Mouse (Mus musculus): ENCODE data around the gene Gm20388. TPM values are rescaled to one million over a fixed set of nuclear protein-coding genes. Genes with fewer than 3 reads are reported as not detected.
A peak's percentile ranks its signal among the peaks of the same experiment; 100 is the strongest.

The Gm20388 gene
- polyA plus RNA-seq, 1 experiment from 2014 or later: 3.6 TPM

- Histone ChIP-seq H3K9me3 (peaks cover 4% of the 10 kb centered on the region; the same call in 1 of the 2 replicates), H3K4me3 (no peak overlapping the region), H3K4me1 (peaks cover 58% of the 10 kb centered on the region), H3K27me3 (replicated peaks; ENCODE audit: low read depth, poor library complexity, severe bottlenecking) (peaks cover 99% of the 10 kb centered on the region), H3K36me3 (replicated peaks) (no peaks in the 10 kb centered on the region), H3K27ac (replicated peaks) (no peak overlapping the region; the same call in 1 of the 2 replicates)
- 4% methylated on average over 4 of the region's 4 CpGs for WGBS
- DNase-seq (ENCODE audit: low spot score): no peak
Measured at GRCm38 (mm10) chr8:120895009-120895408, 984.4 kb downstream of the Gm20388 start.

GRCm38 (mm10) chr8:120895600-120895999 is 985.0 kb downstream of the Gm20388 start:
- H3K4me3 ChIP-seq: peak overlapping the region; percentile 43
- DNase-seq (ENCODE audit: low spot score): peak; percentile 53
- peaks cover 4% of the 10 kb centered on the region; the same call in 1 of the 2 replicates for H3K9me3 ChIP-seq
- H3K4me1 ChIP-seq: peaks cover 54% of the 10 kb centered on the region
- H3K27me3 ChIP-seq (replicated peaks; ENCODE audit: low read depth, poor library complexity, severe bottlenecking): peaks cover 99% of the 10 kb centered on the region
- peak overlapping the region; percentile 44 for H3K27ac ChIP-seq (replicated peaks)
- 3% methylated on average over 13 of the region's 13 CpGs for WGBS
- H3K36me3 ChIP-seq (replicated peaks): no peaks in the 10 kb centered on the region

- Histone ChIP-seq H3K4me1 (peaks cover 55% of the 10 kb centered on the region), H3K27ac (replicated peaks) (no peak overlapping the region), H3K27me3 (replicated peaks; ENCODE audit: low read depth, poor library complexity, severe bottlenecking) (peaks cover 99% of the 10 kb centered on the region), H3K9me3 (peaks cover 4% of the 10 kb centered on the region; the same call in 1 of the 2 replicates), H3K4me3 (peak overlapping the region; percentile 43), H3K36me3 (replicated peaks) (no peaks in the 10 kb centered on the region)
- 30% methylated on average over 13 of the region's 13 CpGs for WGBS
- DNase-seq (ENCODE audit: low spot score): no peak
Measured at GRCm38 (mm10) chr8:120896203-120896602, 985.6 kb downstream of the Gm20388 start.

- H3K36me3 ChIP-seq (replicated peaks): no peaks in the 10 kb centered on the region
- WGBS: 56% methylated on average over 4 of the region's 4 CpGs
- peaks cover 68% of the 10 kb centered on the region for H3K4me1 ChIP-seq
- H3K9me3 ChIP-seq: peaks cover 4% of the 10 kb centered on the region; the same call in 1 of the 2 replicates
- H3K4me3 ChIP-seq: no peak overlapping the region
- DNase-seq (ENCODE audit: low spot score): peak; percentile 82
- no peak overlapping the region; the same call in 1 of the 2 replicates for H3K27ac ChIP-seq (replicated peaks)
- peaks cover 98% of the 10 kb centered on the region for H3K27me3 ChIP-seq (replicated peaks; ENCODE audit: low read depth, poor library complexity, severe bottlenecking)
Measured at GRCm38 (mm10) chr8:120898008-120898407, 987.4 kb downstream of the Gm20388 start.

GRCm38 (mm10) chr8:120898828-120899407 is 988.3 kb downstream of the Gm20388 start:
- H3K4me1 ChIP-seq: peaks cover 66% of the 10 kb centered on the region
- peaks cover 97% of the 10 kb centered on the region for H3K27me3 ChIP-seq (replicated peaks; ENCODE audit: low read depth, poor library complexity, severe bottlenecking)
- H3K9me3 ChIP-seq: peaks cover 4% of the 10 kb centered on the region; the same call in 1 of the 2 replicates
- peak; percentile 70 for DNase-seq (ENCODE audit: low spot score)
- no peak overlapping the region for H3K4me3 ChIP-seq
- H3K27ac ChIP-seq (replicated peaks): peak overlapping the region; percentile 57
- 57% methylated on average over 17 of the region's 17 CpGs for WGBS
- H3K36me3 ChIP-seq (replicated peaks): no peaks in the 10 kb centered on the region

- Histone ChIP-seq H3K4me3 (no peak overlapping the region), H3K4me1 (peaks cover 48% of the 10 kb centered on the region), H3K27ac (replicated peaks) (peak overlapping the region; percentile 72), H3K9me3 (peaks cover 4% of the 10 kb centered on the region; the same call in 1 of the 2 replicates), H3K36me3 (replicated peaks) (no peaks in the 10 kb centered on the region), H3K27me3 (replicated peaks; ENCODE audit: low read depth, poor library complexity, severe bottlenecking) (peaks cover 67% of the 10 kb centered on the region)
- DNase-seq (ENCODE audit: low spot score): peak; percentile 41
- WGBS: 21% methylated on average over 11 of the region's 11 CpGs
Measured at GRCm38 (mm10) chr8:120902346-120902745, 991.7 kb downstream of the Gm20388 start.

GRCm38 (mm10) chr8:120907671-120908070 is 997.0 kb downstream of the Gm20388 start:
- 56% methylated on average over 6 of the region's 6 CpGs for WGBS
- H3K27ac ChIP-seq (replicated peaks): no peak overlapping the region

GRCm38 (mm10) chr8:120910936-120911335 is 1000.3 kb downstream of the Gm20388 start:
- Histone ChIP-seq H3K4me3 (no peak overlapping the region), H3K27ac (replicated peaks) (no peak overlapping the region), H3K27me3 (replicated peaks; ENCODE audit: low read depth, poor library complexity, severe bottlenecking) (peaks cover 44% of the 10 kb centered on the region), H3K9me3 (no peaks in the 10 kb centered on the region), H3K4me1 (peaks cover 64% of the 10 kb centered on the region), H3K36me3 (replicated peaks) (no peaks in the 10 kb centered on the region)
- DNase-seq (ENCODE audit: low spot score): no peak
- WGBS: 55% methylated on average over 2 of the region's 2 CpGs

More at GRCm38 (mm10) chr8:120907671-120908070, 997.0 kb downstream of the Gm20388 start:
- Histone ChIP-seq H3K27me3 (replicated peaks; ENCODE audit: low read depth, poor library complexity, severe bottlenecking) (peaks cover 38% of the 10 kb centered on the region), H3K9me3 (no peaks in the 10 kb centered on the region), H3K4me1 (peaks cover 64% of the 10 kb centered on the region), H3K36me3 (replicated peaks) (no peaks in the 10 kb centered on the region), H3K4me3 (no peak overlapping the region)
- no peak for DNase-seq (ENCODE audit: low spot score)

- Histone ChIP-seq H3K36me3 (replicated peaks) (no peaks in the 10 kb centered on the region), H3K27ac (replicated peaks) (peak overlapping the region; percentile 57), H3K9me3 (no peaks in the 10 kb centered on the region), H3K27me3 (replicated peaks; ENCODE audit: low read depth, poor library complexity, severe bottlenecking) (peaks cover 54% of the 10 kb centered on the region), H3K4me1 (peaks cover 66% of the 10 kb centered on the region), H3K4me3 (no peak overlapping the region)
- peak; percentile 51 for DNase-seq (ENCODE audit: low spot score)
- WGBS: 33% methylated on average over 6 of the region's 6 CpGs
Measured at GRCm38 (mm10) chr8:120912463-120912862, 1001.8 kb downstream of the Gm20388 start.

- Histone ChIP-seq H3K4me3 (no peak overlapping the region), H3K9me3 (no peaks in the 10 kb centered on the region), H3K36me3 (replicated peaks) (no peaks in the 10 kb centered on the region), H3K27ac (replicated peaks) (0 out of 2 replicates have a peak overlapping the region, but pooled peaks have one; percentile 24), H3K27me3 (replicated peaks; ENCODE audit: low read depth, poor library complexity, severe bottlenecking) (peaks cover 46% of the 10 kb centered on the region), H3K4me1 (peaks cover 40% of the 10 kb centered on the region)
- 55% methylated on average over 14 of the region's 14 CpGs for WGBS
- no peak for DNase-seq (ENCODE audit: low spot score)
Measured at GRCm38 (mm10) chr8:120916831-120917435, 1006.3 kb downstream of the Gm20388 start.

- no peaks in the 10 kb centered on the region for H3K9me3 ChIP-seq
- no peak for DNase-seq (ENCODE audit: low spot score)
- H3K27ac ChIP-seq (replicated peaks): no peak overlapping the region
- WGBS: 91% methylated on average over 4 of the region's 4 CpGs
- peaks cover 21% of the 10 kb centered on the region for H3K27me3 ChIP-seq (replicated peaks; ENCODE audit: low read depth, poor library complexity, severe bottlenecking)
- H3K4me3 ChIP-seq: no peak overlapping the region
- H3K36me3 ChIP-seq (replicated peaks): no peaks in the 10 kb centered on the region
- peaks cover 23% of the 10 kb centered on the region for H3K4me1 ChIP-seq
Measured at GRCm38 (mm10) chr8:120920527-120920926, 1009.9 kb downstream of the Gm20388 start.

- H3K36me3 ChIP-seq (replicated peaks): no peaks in the 10 kb centered on the region
Measured at GRCm38 (mm10) chr8:120926201-120926600, 1015.6 kb downstream of the Gm20388 start.

GRCm38 (mm10) chr8:120928082-120928481 is 1017.4 kb downstream of the Gm20388 start:
- 78% methylated on average over 6 of the region's 6 CpGs for WGBS
- Histone ChIP-seq H3K4me3 (no peak overlapping the region), H3K36me3 (replicated peaks) (no peaks in the 10 kb centered on the region), H3K4me1 (peaks cover 28% of the 10 kb centered on the region), H3K27ac (replicated peaks) (no peak overlapping the region), H3K9me3 (no peaks in the 10 kb centered on the region), H3K27me3 (replicated peaks; ENCODE audit: low read depth, poor library complexity, severe bottlenecking) (peaks cover 50% of the 10 kb centered on the region)
- DNase-seq (ENCODE audit: low spot score): peak; percentile 60

More at GRCm38 (mm10) chr8:120926201-120926600, 1015.6 kb downstream of the Gm20388 start:
- H3K27me3 ChIP-seq (replicated peaks; ENCODE audit: low read depth, poor library complexity, severe bottlenecking): peaks cover 37% of the 10 kb centered on the region
- WGBS: 87% methylated on average over 9 of the region's 9 CpGs
- H3K4me1 ChIP-seq: peaks cover 15% of the 10 kb centered on the region
- H3K4me3 ChIP-seq: no peak overlapping the region
- H3K27ac ChIP-seq (replicated peaks): no peak overlapping the region; the same call in 1 of the 2 replicates
- DNase-seq (ENCODE audit: low spot score): no peak
- no peaks in the 10 kb centered on the region for H3K9me3 ChIP-seq

Measured in embryonic facial prominence, embryonic 10.5 days (tissue).